Mouse (Mus musculus) adrenal gland, postnatal 0 days (tissue): ENCODE data around the gene Rcc1. TPM values are rescaled to one million over a fixed set of nuclear protein-coding genes. Genes with fewer than 3 reads are reported as not detected.

ENCODE experiments used
- polyA plus RNA-seq: library from polyadenylated mRNA; unstranded; fragments of >200 nt; fragmentation: Nextera tagmentation; extraction: Ambion mirVana; gene quantifications from 2 replicates; pipeline ENCODE4 v1.2.1, GENCODE M21; 2015

The Rcc1 gene
- polyA plus RNA-seq: 17.6 and 21.6 TPM in 2 replicates

GRCm38 (mm10) chr4:132353481-132353885 lies at the start of gene Rcc1:
TSS of gene Rcc1 (minus strand) at chr4:132353605.

GRCm38 (mm10) chr4:132329115-132329834 lies 24.1 kb downstream of the Rcc1 start, which contains the start of gene Trnau1ap:
TSS of gene Trnau1ap (minus strand) at chr4:132329538.

GRCm38 (mm10) chr4:132302939-132303479 lies 50.4 kb downstream of the Rcc1 start, which contains the start of gene Rab42:
TSS of gene Rab42 (minus strand) at chr4:132303385.

Other genes starting within 250 kb of the Rcc1 start
- 0.14 TPM in 1 of 2 replicates, not detected in the other for gene Oprd1, start 209.1 kb downstream of the Rcc1 start, polyA plus RNA-seq
- gene Ythdf2, start 141.3 kb downstream of the Rcc1 start, polyA plus RNA-seq: 42.7 and 56.0 TPM in 2 replicates
- 10.6 and 15.1 TPM in 2 replicates for gene Gmeb1, start 92.0 kb downstream of the Rcc1 start, polyA plus RNA-seq
- 22.9 and 32.0 TPM in 2 replicates for gene Taf12, start 79.2 kb downstream of the Rcc1 start, polyA plus RNA-seq
- 7.1 and 11.7 TPM in 2 replicates for gene Rab42, start 50.2 kb downstream of the Rcc1 start, polyA plus RNA-seq
- gene Trnau1ap, start 24.1 kb downstream of the Rcc1 start, polyA plus RNA-seq: 95.5 and 127 TPM in 2 replicates
- 14.0 and 22.7 TPM in 2 replicates for gene Phactr4, start 68.9 kb upstream of the Rcc1 start, polyA plus RNA-seq
- gene Med18, start 110.3 kb upstream of the Rcc1 start, polyA plus RNA-seq: 8.4 and 15.9 TPM in 2 replicates
- 4.5 and 9.3 TPM in 2 replicates for gene Sesn2, start 156.9 kb upstream of the Rcc1 start, polyA plus RNA-seq
- 1,952 and 2,960 TPM in 2 replicates for gene Atpif1, start 180.1 kb upstream of the Rcc1 start, polyA plus RNA-seq
- 155 and 181 TPM in 2 replicates for gene Dnajc8, start 181.9 kb upstream of the Rcc1 start, polyA plus RNA-seq
- gene Ptafr, start 210.5 kb upstream of the Rcc1 start, polyA plus RNA-seq: 3.0 and 3.2 TPM in 2 replicates